Mouse (Mus musculus): ENCODE measurements around the gene Ttc14.

Ttc14 gene

GRCm38 (mm10) chr3:33799617-33800512, at the start of gene Ttc14:
Ttc14 (plus strand) TSS chr3:33799832.
- DNase-seq (ENCODE audit: low spot score): peak; percentile 98

GRCm38 (mm10) chr3:33790975-33791374, 8.7 kb upstream of the Ttc14 start:
- no peak for DNase-seq (ENCODE audit: low spot score)

GRCm38 (mm10) chr3:33800513-33800820, 835 bp downstream of the Ttc14 start:
- no peak for DNase-seq (ENCODE audit: low spot score)

- DNase-seq (ENCODE audit: low spot score): no peak
These were observed 7.5 kb downstream of the Ttc14 start for GRCm38 (mm10) chr3:33807151-33807550.

GRCm38 (mm10) chr3:33824135-33824946, 24.7 kb downstream of the Ttc14 start:
- peak; percentile 38 for DNase-seq (ENCODE audit: low spot score)

GRCm38 (mm10) chr3:33832351-33832750, 32.7 kb downstream of the Ttc14 start:
- no peak for DNase-seq (ENCODE audit: low spot score)

GRCm38 (mm10) chr3:33836576-33836975, 36.9 kb downstream of the Ttc14 start:
- DNase-seq (ENCODE audit: low spot score): no peak

- DNase-seq (ENCODE audit: low spot score): no peak
These were observed 39.2 kb downstream of the Ttc14 start for GRCm38 (mm10) chr3:33838877-33839276.

- peak; percentile 65 for DNase-seq (ENCODE audit: low spot score)
These were observed 44.4 kb downstream of the Ttc14 start, which contains the start of gene Ccdc39 for GRCm38 (mm10) chr3:33843801-33844632. Ccdc39 (minus strand) TSS chr3:33844310.

- DNase-seq (ENCODE audit: low spot score): no peak
These were observed 47.0 kb downstream of the Ttc14 start for GRCm38 (mm10) chr3:33846639-33847038.

- DNase-seq (ENCODE audit: low spot score): no peak
These were observed 51.2 kb downstream of the Ttc14 start for GRCm38 (mm10) chr3:33850856-33851255.

GRCm38 (mm10) chr3:33853062-33853461, 53.4 kb downstream of the Ttc14 start:
- DNase-seq (ENCODE audit: low spot score): no peak

GRCm38 (mm10) chr3:33858939-33859338, 59.3 kb downstream of the Ttc14 start:
- DNase-seq (ENCODE audit: low spot score): no peak

GRCm38 (mm10) chr3:33864000-33864540, 64.4 kb downstream of the Ttc14 start:
- DNase-seq (ENCODE audit: low spot score): no peak

Measured in lung, postnatal 25 days (tissue).